Mouse (Mus musculus) R1 (cell line): ENCODE measurements at regions not wholly inside any gene's neighbourhood (a gene's known extent, or its start where the extent isn't known, plus 50 kb on each side); places are given as distances from the start of the nearest gene placed in this dataset.

Experiments
- DNase-seq: peaks from one replicate; pipeline ENCODE4 v3.0.0-alpha.2; 2018; ENCODE audit warnings: low read depth, low spot score

DNA sequence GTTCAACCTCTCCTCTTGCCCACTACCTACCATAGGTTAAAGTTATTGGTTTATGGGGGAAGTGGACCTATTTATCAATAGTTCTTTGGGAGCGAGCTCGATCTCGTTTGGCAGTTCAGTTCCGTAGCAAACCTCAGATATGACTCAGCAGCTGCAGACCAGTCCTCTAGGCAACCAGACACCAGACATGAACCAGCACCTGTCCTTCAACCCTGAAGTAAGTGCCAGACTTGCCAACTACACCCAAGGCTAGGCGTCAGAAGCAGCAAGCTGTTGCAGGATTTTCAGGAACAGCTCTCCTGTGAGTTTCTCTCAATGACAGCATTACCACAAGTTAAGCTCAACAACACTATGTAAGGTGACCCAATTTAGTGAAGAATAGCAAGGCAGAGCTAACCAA, 53.3 kb upstream of the Trdn start:
- DNase-seq, result no peak

GRCm38 (mm10) chr10:33022254-33022653, 58.1 kb upstream of the Trdn start:
- no peak for DNase-seq

DNA sequence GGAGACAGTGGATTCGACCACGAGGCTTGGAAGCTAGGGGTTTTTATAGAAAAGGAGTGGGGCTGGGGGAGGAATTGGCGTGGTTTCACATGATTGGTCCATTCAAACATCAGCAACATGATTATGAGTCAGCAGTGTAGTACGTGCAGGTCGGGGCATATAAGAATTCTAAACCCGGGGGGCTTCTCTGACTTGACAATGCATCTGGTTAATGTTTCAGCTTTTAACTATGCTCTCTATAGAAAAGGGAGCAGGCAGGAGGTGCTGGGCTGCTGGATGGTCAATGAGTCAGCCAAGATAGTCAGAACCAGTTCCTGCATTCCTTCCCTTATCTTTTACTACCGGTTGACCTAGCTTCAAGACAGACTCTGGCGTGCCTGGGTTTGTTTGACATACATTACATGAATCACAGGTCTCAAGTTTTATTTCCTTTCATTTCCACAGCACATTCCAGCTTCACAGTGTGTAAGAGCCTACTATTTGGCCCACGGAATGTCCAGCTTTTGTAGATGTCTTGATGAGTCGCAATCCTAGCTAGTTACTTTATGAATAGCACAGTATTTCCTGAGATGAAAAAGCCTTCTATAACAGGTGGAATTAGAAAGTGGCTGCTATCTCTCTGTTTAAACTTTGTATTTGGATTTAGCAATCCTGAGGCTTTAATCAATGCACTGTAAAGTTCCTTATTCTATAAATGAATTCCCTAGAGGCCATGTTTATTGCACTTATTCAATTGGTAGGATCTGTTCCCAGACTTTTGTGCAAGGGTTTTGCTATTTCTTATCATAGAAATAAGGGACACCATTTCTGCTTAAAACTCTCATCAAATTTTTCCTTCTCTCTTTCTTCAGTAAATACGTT, 94.7 kb upstream of the Nkain2 start:
- peak; percentile 8 for DNase-seq

GRCm38 (mm10) chr10:32958286-32959043, 68.2 kb upstream of the Nkain2 start:
- DNase-seq, result peak; percentile 80

GRCm38 (mm10) chr10:32957476-32957875, 67.2 kb upstream of the Nkain2 start:
- peak; percentile 84 for DNase-seq

GRCm38 (mm10) chr10:32953771-32954170, 63.5 kb upstream of the Nkain2 start:
- peak; percentile 77 for DNase-seq

DNA sequence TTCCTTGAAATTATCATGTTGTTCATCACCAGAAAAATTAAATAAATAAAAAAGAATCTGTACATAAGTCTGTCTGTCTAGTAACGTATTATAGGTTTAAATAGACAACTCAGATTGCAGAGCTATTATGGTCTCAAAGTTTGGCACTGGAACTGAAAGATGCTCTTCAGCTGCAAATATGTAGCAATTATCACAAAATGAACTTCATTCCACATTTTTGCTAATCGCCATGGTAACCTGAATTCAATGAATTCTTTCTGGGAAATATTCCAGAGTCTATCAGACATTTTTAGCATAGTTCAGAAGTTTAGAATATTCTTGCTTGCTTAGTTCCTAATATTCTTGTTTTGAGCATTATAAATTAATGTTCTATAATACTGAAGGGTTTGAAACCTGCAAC, 62.2 kb upstream of the Nkain2 start:
- no peak for DNase-seq

DNA sequence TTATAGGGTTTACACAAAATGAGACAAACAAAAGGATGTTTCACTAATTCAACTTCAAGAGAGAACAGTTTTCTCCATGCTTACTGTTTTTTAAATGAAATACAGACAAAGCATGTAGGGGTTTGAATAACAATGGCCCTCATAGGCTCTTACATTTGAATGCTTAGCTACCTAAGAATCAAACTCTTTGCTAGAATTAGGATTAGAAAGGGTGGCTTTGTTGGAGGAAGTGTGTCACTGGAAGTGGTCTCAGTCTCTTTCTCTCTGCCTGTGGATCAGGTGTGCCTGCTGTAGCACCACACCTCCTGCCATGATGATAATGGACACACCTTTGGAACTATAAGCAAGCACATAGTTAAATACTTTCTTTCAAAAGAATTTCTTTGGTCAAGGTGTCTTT, 52.8 kb upstream of the Nkain2 start:
- peak; percentile 87 for DNase-seq
